ENCODE assay signal across 18 mouse cellular contexts in genomic region chr1:26387938-26388897, GRCm38 (mm10).
A peak's percentile ranks its signal among the peaks of the same experiment; 100 is the strongest.
DNase-seq lines count a peak whose midpoint lies in the region; ATAC-seq lines count a peak whose summit lies in the region.
"Had no signal": no experiment of that assay in that cellular context is flagged by ENCODE, and none has a peak within 500 bp of the region (broad histone marks: within the 10 kb centered on the region; RNA-seq: fewer than 3 reads in every experiment).

No protein-coding gene starts in this region.

- 0 out of 2 replicates have a peak, but pooled peaks cover 2% of the 10 kb centered on the region for H3K4me1 ChIP-seq in neural tube, embryonic 14.5 days (ENCODE audit: control insufficient read depth, insufficient read depth, low read length)
- peaks cover 13% of the 10 kb centered on the region for H3K4me1 ChIP-seq in forebrain, embryonic 13.5 days
- peaks cover 9% of the 10 kb centered on the region; the same call in 1 of the 2 replicates for H3K4me1 ChIP-seq in midbrain, embryonic 12.5 days
- H3K4me1 ChIP-seq: embryonic facial prominence, embryonic 12.5 days; heart, embryonic 12.5 days; kidney, embryonic 15.5 days; limb, embryonic 15.5 days had no signal

- H3K4me3 ChIP-seq in neural tube, embryonic 14.5 days (ENCODE audit: low read depth, low read length), result no peak overlapping the region
- H3K4me3 ChIP-seq in forebrain, embryonic 13.5 days, result no peak overlapping the region
- no peak overlapping the region for H3K4me3 ChIP-seq in midbrain, embryonic 12.5 days
- H3K4me3 ChIP-seq: embryonic facial prominence, embryonic 12.5 days; heart, embryonic 12.5 days; kidney, embryonic 15.5 days; left cerebral cortex, adult 2 months; limb, embryonic 15.5 days had no signal

- H3K27me3 ChIP-seq in neural tube, embryonic 14.5 days (ENCODE audit: control insufficient read depth, insufficient read depth, low read length), result no peaks in the 10 kb centered on the region
- H3K27me3 ChIP-seq in forebrain, embryonic 13.5 days, result no peaks in the 10 kb centered on the region
- no peaks in the 10 kb centered on the region for H3K27me3 ChIP-seq in midbrain, embryonic 12.5 days
- H3K27me3 ChIP-seq: embryonic facial prominence, embryonic 12.5 days; heart, embryonic 12.5 days; kidney, embryonic 15.5 days; limb, embryonic 15.5 days had no signal

- H3K9me3 ChIP-seq in neural tube, embryonic 14.5 days (ENCODE audit: control insufficient read depth, low read length), result no peaks in the 10 kb centered on the region
- H3K9me3 ChIP-seq in forebrain, embryonic 13.5 days (replicated peaks), result no peaks in the 10 kb centered on the region
- no peaks in the 10 kb centered on the region for H3K9me3 ChIP-seq in midbrain, embryonic 12.5 days
- H3K9me3 ChIP-seq: embryonic facial prominence, embryonic 12.5 days; heart, embryonic 12.5 days; kidney, embryonic 15.5 days; limb, embryonic 15.5 days had no signal

- no peak overlapping the region for H3K27ac ChIP-seq in neural tube, embryonic 14.5 days (ENCODE audit: low read depth, low read length)
- 0 out of 2 replicates have a peak overlapping the region, but pooled peaks have one; percentile 14 for H3K27ac ChIP-seq in forebrain, embryonic 13.5 days
- H3K27ac ChIP-seq in midbrain, embryonic 12.5 days (replicated peaks), result no peak overlapping the region
- H3K27ac ChIP-seq: embryonic facial prominence, embryonic 12.5 days; kidney, embryonic 15.5 days; left cerebral cortex, adult 2 months; limb, embryonic 15.5 days had no signal

- no peak for DNase-seq in neural tube, embryonic 10.5 days (ENCODE audit: extremely low spot score, low spot score)
- peak; percentile 2 for DNase-seq in retina, postnatal 1 day
- no peak for DNase-seq in ovary, postnatal 14 days (ENCODE audit: low spot score)
- no peak for DNase-seq in cerebellum, postnatal 25 days
- DNase-seq in testis, postnatal 10 days (ENCODE audit: low spot score), result no peak
- DNase-seq: cerebellum, adult 9-10 months; lung, adult 18-20 months; right cerebral cortex, postnatal 4 days; thymus, postnatal 4 days had no signal

- no peaks in the 10 kb centered on the region for H3K36me3 ChIP-seq in neural tube, embryonic 14.5 days (ENCODE audit: control insufficient read depth, insufficient read depth, low read length)
- no peaks in the 10 kb centered on the region for H3K36me3 ChIP-seq in forebrain, embryonic 13.5 days (ENCODE audit: poor library complexity, severe bottlenecking)
- H3K36me3 ChIP-seq in midbrain, embryonic 12.5 days, result no peaks in the 10 kb centered on the region
- H3K36me3 ChIP-seq: embryonic facial prominence, embryonic 12.5 days; heart, embryonic 12.5 days; kidney, embryonic 15.5 days; limb, embryonic 15.5 days had no signal

- peak; percentile 56; the same call in 1 of the 2 replicates for ATAC-seq in neural tube, embryonic 14.5 days (ENCODE audit: low read depth)
- ATAC-seq in forebrain, embryonic 13.5 days, result peak; percentile 79; the same call in 1 of the 2 replicates
- peak; percentile 58; the same call in 1 of the 2 replicates for ATAC-seq in midbrain, embryonic 12.5 days (ENCODE audit: low FRiP score, low read depth)
- ATAC-seq: intestine, embryonic 16.5 days had no signal

- H3K9ac ChIP-seq in neural tube, embryonic 14.5 days (replicated peaks; ENCODE audit: low read depth, low read length), result no peak overlapping the region
- H3K9ac ChIP-seq in forebrain, embryonic 13.5 days, result no peak overlapping the region
- no peak overlapping the region for H3K9ac ChIP-seq in midbrain, embryonic 12.5 days (replicated peaks)
- H3K9ac ChIP-seq: embryonic facial prominence, embryonic 12.5 days; heart, embryonic 12.5 days; kidney, embryonic 15.5 days; limb, embryonic 15.5 days had no signal

- WGBS in neural tube, embryonic 14.5 days, result 38% methylated on average over 11 of the region's 11 CpGs
- 4% methylated on average over 11 of the region's 11 CpGs for WGBS in forebrain, embryonic 13.5 days
- 21% methylated on average over 11 of the region's 11 CpGs for WGBS in midbrain, embryonic 12.5 days

- H3K4me2 ChIP-seq in neural tube, embryonic 14.5 days (ENCODE audit: low read depth, low read length), result no peak overlapping the region
- H3K4me2 ChIP-seq in forebrain, embryonic 13.5 days, result peak overlapping the region; percentile 40
- H3K4me2 ChIP-seq in midbrain, embryonic 12.5 days (replicated peaks), result peak overlapping the region; percentile 26
- H3K4me2 ChIP-seq: embryonic facial prominence, embryonic 12.5 days; heart, embryonic 12.5 days; kidney, embryonic 15.5 days; limb, embryonic 15.5 days had no signal
